Mouse (Mus musculus) lung, embryonic 14.5 days (tissue): ENCODE data around the gene Gm16181. TPM values are rescaled to one million over a fixed set of nuclear protein-coding genes. Genes with fewer than 3 reads are reported as not detected.

Source experiments
- ATAC-seq: fragments of 200-750 bp; cut with Nextera tagmentation; 2 replicates; pipeline ENCODE4 v1.8.0; 2017; ENCODE audit warnings: mild to moderate bottlenecking, moderate TSS enrichment, moderate library complexity; ENCODE audit not compliant: insufficient read depth
- DNase-seq: peaks from one replicate; pipeline ENCODE4 v3.0.0-alpha.2; 2015
- H3K27ac ChIP-seq: fragments of 300-500 bp; sonication (generic); 2 replicates; pipeline ENCODE4 v1.5.1; 2014; ENCODE audit warnings: low read depth, mild to moderate bottlenecking, moderate library complexity
- H3K27me3 ChIP-seq: fragments of 300-500 bp; sonication (generic); 2 replicates; pipeline ENCODE4 v1.6.1; 2014; ENCODE audit warnings: low read length, control low read depth; ENCODE audit not compliant: insufficient read depth
- H3K36me3 ChIP-seq: fragments of 300-500 bp; sonication (generic); 2 replicates; pipeline ENCODE4 v1.6.1; 2014; ENCODE audit warnings: control low read depth; ENCODE audit not compliant: insufficient read depth
- H3K4me1 ChIP-seq: fragments of 300-500 bp; sonication (generic); 2 replicates; pipeline ENCODE4 v1.6.1; 2014; ENCODE audit warnings: antibody characterized with exemption, control low read depth; ENCODE audit not compliant: insufficient read depth
- H3K4me2 ChIP-seq: fragments of 300-500 bp; sonication (generic); 2 replicates; pipeline ENCODE4 v1.6.1; 2014; ENCODE audit warnings: mild to moderate bottlenecking
- H3K4me3 ChIP-seq: fragments of 300-500 bp; sonication (generic); 2 replicates; pipeline ENCODE4 v1.5.1; 2014; ENCODE audit warnings: low read depth, low read length
- H3K9ac ChIP-seq: fragments of 300-500 bp; sonication (generic); 2 replicates; pipeline ENCODE4 v1.6.1; 2014
- H3K9me3 ChIP-seq: fragments of 300-500 bp; sonication (generic); 2 replicates; pipeline ENCODE4 v1.6.1; 2016; ENCODE audit warnings: low read depth, low read length, control low read depth
- CTCF ChIP-seq: IDR thresholded peaks from 2 replicates; pipeline ENCODE4 v1.5.1; 2016; ENCODE audit warnings: antibody characterized with exemption, low read depth
- WGBS: fragments of 180-500 bp; shearing (Covaris S2); extraction: QIAGEN DNeasy Blood & Tissue Kit; methylation state at CpG from one replicate; pipeline ENCODE4 v1.1.7; 2014; 5-methylcytosine and 5-hydroxymethylcytosine counted together
- polyA plus RNA-seq: library from polyadenylated mRNA; unstranded; fragments of >200 nt; fragmentation: Nextera tagmentation; extraction: Ambion mirVana; gene quantifications from 2 replicates; pipeline ENCODE4 v1.2.1, GENCODE M21; 2014

The Gm16181 gene
- polyA plus RNA-seq, 1 experiment from 2014 or later, result 0.70 TPM

- Histone ChIP-seq H3K4me1 (no peaks in the 10 kb centered on the region), H3K27me3 (peaks cover 21% of the 10 kb centered on the region), H3K9me3 (no peaks in the 10 kb centered on the region), H3K4me2 (no peak within 1 kb of the TSS), H3K36me3 (no peaks in the 10 kb centered on the region), H3K9ac (no peak within 1 kb of the TSS; the same call in 1 of the 2 replicates), H3K4me3 (no peak within 1 kb of the TSS), H3K27ac (no peak within 1 kb of the TSS)
- 22% methylated on average over 20 of the region's 20 CpGs for WGBS
- no peak for TF ChIP-seq CTCF
- no peak for ATAC-seq
- DNase-seq, result no peak
Observed at GRCm38 (mm10) chr17:35204494-35205379, 15.9 kb upstream of the Gm16181 start, which contains the start of gene Lta. Lta (minus strand) TSS chr17:35205351.

DNA sequence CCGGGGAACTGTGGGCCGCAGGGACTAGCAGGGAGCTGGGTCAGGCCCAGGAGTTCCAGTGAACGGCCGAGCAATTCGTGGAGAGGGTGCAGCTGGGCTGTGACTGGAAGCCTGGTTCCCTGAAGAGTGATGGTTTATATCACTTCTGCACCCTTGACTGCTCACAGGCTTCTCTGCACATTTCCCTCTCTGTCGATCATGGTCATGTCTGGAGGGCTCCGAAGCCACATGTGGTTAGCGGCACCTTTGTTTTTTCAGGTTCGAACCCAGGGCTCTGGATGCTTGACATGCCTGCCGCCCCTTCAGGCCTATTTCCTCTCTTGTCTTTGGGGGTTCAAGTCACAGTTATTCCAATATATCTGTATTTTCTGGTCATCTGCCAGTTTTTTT is 15.3 kb upstream of the Gm16181 start:
- no peaks in the 10 kb centered on the region for H3K36me3 ChIP-seq
- no peak overlapping the region for H3K4me3 ChIP-seq
- ATAC-seq (no peak), DNase-seq (no peak)
- H3K4me1 ChIP-seq, result no peaks in the 10 kb centered on the region
- H3K27me3 ChIP-seq, result peaks cover 21% of the 10 kb centered on the region
- no peak overlapping the region for H3K27ac ChIP-seq
- TF ChIP-seq CTCF, result no peak
- 46% methylated on average over 10 of the region's 10 CpGs for WGBS
- no peaks in the 10 kb centered on the region for H3K9me3 ChIP-seq
- no peak overlapping the region; the same call in 1 of the 2 replicates for H3K9ac ChIP-seq
- no peak overlapping the region for H3K4me2 ChIP-seq

DNA sequence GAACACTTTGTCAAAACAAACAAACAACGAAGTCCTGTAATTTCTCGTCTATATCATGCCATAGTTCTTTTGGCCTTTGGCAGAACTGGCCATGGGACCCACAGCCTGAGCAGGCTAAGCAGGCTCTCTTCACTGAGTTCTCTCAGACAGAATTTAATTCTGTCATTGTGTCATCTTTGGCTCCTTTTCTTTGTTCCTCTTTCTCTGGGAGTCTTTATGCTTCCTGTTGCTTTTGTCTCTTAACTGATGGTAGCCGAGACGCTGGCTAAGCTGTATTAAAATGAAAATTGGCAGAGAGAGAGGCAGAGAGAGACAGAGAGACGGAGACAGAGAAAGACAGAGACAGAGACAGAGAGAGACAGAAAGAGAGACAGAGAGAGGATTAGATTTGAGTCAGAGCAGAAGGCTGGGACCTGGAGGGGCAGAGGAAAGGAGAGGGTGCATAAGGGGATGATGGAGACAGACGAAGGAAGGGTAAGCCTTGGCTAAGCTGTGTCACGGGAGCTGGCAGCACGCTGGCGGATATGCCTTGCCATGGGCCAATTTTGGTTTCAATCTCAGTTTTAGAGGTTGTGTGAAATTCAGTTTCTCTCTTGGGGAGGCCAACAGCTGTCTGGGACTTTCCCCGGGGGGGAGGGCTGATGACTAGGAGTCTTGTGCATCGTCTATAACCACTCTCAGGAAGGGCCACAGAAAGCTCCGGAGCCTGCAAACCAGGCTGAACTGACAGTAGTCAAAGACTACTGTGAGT is 10.7 kb upstream of the Gm16181 start:
- Histone ChIP-seq H3K4me2 (no peak overlapping the region), H3K4me1 (no peaks in the 10 kb centered on the region), H3K27me3 (no peaks in the 10 kb centered on the region; the same call in 1 of the 2 replicates), H3K36me3 (no peaks in the 10 kb centered on the region), H3K9ac (no peak overlapping the region), H3K4me3 (no peak overlapping the region), H3K9me3 (no peaks in the 10 kb centered on the region), H3K27ac (no peak overlapping the region)
- ATAC-seq (no peak), DNase-seq (no peak)
- TF ChIP-seq CTCF, result no peak
- 70% methylated on average over 12 of the region's 12 CpGs for WGBS

GRCm38 (mm10) chr17:35210593-35210992 is 10.0 kb upstream of the Gm16181 start:
- H3K9me3 ChIP-seq, result no peaks in the 10 kb centered on the region
- WGBS, result 48% methylated on average over 3 of the region's 3 CpGs
- ATAC-seq (no peak), DNase-seq (no peak)
- H3K4me3 ChIP-seq, result no peak overlapping the region
- H3K27me3 ChIP-seq, result no peaks in the 10 kb centered on the region
- no peak overlapping the region for H3K4me2 ChIP-seq
- no peak overlapping the region for H3K9ac ChIP-seq
- no peaks in the 10 kb centered on the region for H3K4me1 ChIP-seq
- H3K27ac ChIP-seq, result no peak overlapping the region
- H3K36me3 ChIP-seq, result no peaks in the 10 kb centered on the region
- TF ChIP-seq CTCF, result no peak

DNA sequence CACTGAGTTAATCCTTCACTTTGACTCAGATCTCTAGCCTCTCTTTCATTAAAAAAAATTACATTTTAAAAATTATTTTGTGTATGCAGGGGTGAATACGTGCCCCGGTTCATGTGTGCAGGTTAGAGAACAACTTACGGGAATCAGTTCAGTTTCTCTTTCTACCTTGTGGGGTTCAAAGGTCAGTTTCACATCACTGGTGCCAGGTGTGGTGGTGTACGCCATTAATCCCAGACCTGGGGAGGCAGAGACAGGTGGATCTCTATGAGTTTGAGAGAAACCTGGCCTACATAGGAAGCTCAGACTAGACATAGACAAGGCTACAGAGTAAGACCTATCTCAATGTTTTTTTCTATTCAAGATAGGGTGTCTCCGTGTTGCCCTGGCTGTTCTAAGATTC is 7.6 kb upstream of the Gm16181 start:
- Histone ChIP-seq H3K9ac (no peak overlapping the region), H3K4me1 (no peaks in the 10 kb centered on the region), H3K36me3 (no peaks in the 10 kb centered on the region), H3K4me2 (no peak overlapping the region), H3K27me3 (no peaks in the 10 kb centered on the region), H3K27ac (no peak overlapping the region), H3K4me3 (no peak overlapping the region), H3K9me3 (no peaks in the 10 kb centered on the region)
- no peak for DNase-seq
- 88% methylated on average over 5 of the region's 5 CpGs for WGBS
- ATAC-seq, result no peak
- TF ChIP-seq CTCF, result no peak

- peaks cover 23% of the 10 kb centered on the region for H3K36me3 ChIP-seq
- 0 out of 2 replicates have a peak overlapping the region, but pooled peaks have one; percentile 23 for H3K4me2 ChIP-seq
- no peaks in the 10 kb centered on the region for H3K4me1 ChIP-seq
- peak overlapping the region; percentile 46 for H3K27ac ChIP-seq
- TF ChIP-seq CTCF, result no peak
- DNase-seq (peak; percentile 61), ATAC-seq (peak; percentile 58; the same call in 1 of the 2 replicates)
- 0 out of 2 replicates have a peak overlapping the region, but pooled peaks have one; percentile 13 for H3K9ac ChIP-seq
- 64% methylated on average over 18 of the region's 18 CpGs for WGBS
- H3K9me3 ChIP-seq, result no peaks in the 10 kb centered on the region
- no peak overlapping the region for H3K4me3 ChIP-seq
- H3K27me3 ChIP-seq, result no peaks in the 10 kb centered on the region
Observed at GRCm38 (mm10) chr17:35218516-35219193, 2.0 kb upstream of the Gm16181 start.
